Comparison of ENCODE assay signal across 10 mouse cellular contexts in genomic region chrX:36352446-36352845, GRCm38 (mm10). TPM values are rescaled to one million over a fixed set of nuclear protein-coding genes. Genes with fewer than 3 reads are reported as not detected.
A peak's percentile ranks its signal among the peaks of the same experiment; 100 is the strongest.
DNase-seq lines count a peak whose midpoint lies in the region; ATAC-seq lines count a peak whose summit lies in the region.
"Had no signal": no experiment of that assay in that cellular context is flagged by ENCODE, and none has a peak within 500 bp of the region (broad histone marks: within the 10 kb centered on the region; RNA-seq: fewer than 3 reads in every experiment).

No protein-coding gene starts in this region.

- no peak overlapping the region for H3K9ac ChIP-seq in heart, embryonic 11.5 days (ENCODE audit: low read depth, low read length)
- H3K9ac ChIP-seq in neural tube, embryonic 11.5 days (ENCODE audit: low read length): no peak overlapping the region
- no peak overlapping the region for H3K9ac ChIP-seq in hindbrain, embryonic 13.5 days
- H3K9ac ChIP-seq: hindbrain, embryonic 15.5 days had no signal

- DNase-seq in heart, adult 18-20 months: peak; percentile 14 to 24
- DNase-seq in neural tube, embryonic 11.5 days (ENCODE audit: low spot score): peak; percentile 13
- no peak for DNase-seq in neural tube, embryonic 10.5 days (ENCODE audit: extremely low spot score, low spot score)
- DNase-seq in cerebellum, adult 8-10 months: peak; percentile 31
- peak; percentile 48 for DNase-seq in lung, postnatal 36 days

- no peaks in the 10 kb centered on the region for H3K4me1 ChIP-seq in heart, embryonic 11.5 days (ENCODE audit: control insufficient read depth, insufficient read depth, low read length)
- H3K4me1 ChIP-seq in neural tube, embryonic 11.5 days (ENCODE audit: control insufficient read depth, insufficient read depth, low read length): no peaks in the 10 kb centered on the region
- H3K4me1 ChIP-seq in hindbrain, embryonic 13.5 days (replicated peaks): no peaks in the 10 kb centered on the region
- H3K4me1 ChIP-seq: hindbrain, embryonic 15.5 days had no signal

- no peaks in the 10 kb centered on the region for H3K9me3 ChIP-seq in heart, embryonic 11.5 days (replicated peaks; ENCODE audit: control insufficient read depth, low read length)
- H3K9me3 ChIP-seq in neural tube, embryonic 11.5 days (ENCODE audit: control insufficient read depth, low read length): no peaks in the 10 kb centered on the region
- no peaks in the 10 kb centered on the region for H3K9me3 ChIP-seq in hindbrain, embryonic 13.5 days
- H3K9me3 ChIP-seq: hindbrain, embryonic 15.5 days had no signal

- no peak overlapping the region for H3K27ac ChIP-seq in heart, embryonic 11.5 days (ENCODE audit: low read depth, low read length)
- H3K27ac ChIP-seq in neural tube, embryonic 11.5 days (ENCODE audit: low read depth, low read length): no peak overlapping the region
- H3K27ac ChIP-seq in hindbrain, embryonic 13.5 days: no peak overlapping the region
- H3K27ac ChIP-seq: hindbrain, embryonic 15.5 days had no signal

- H3K4me2 ChIP-seq in heart, embryonic 11.5 days: no peak overlapping the region
- no peak overlapping the region for H3K4me2 ChIP-seq in neural tube, embryonic 11.5 days (ENCODE audit: low read depth)
- H3K4me2 ChIP-seq in hindbrain, embryonic 13.5 days: no peak overlapping the region
- H3K4me2 ChIP-seq: hindbrain, embryonic 15.5 days had no signal

- no peak overlapping the region for H3K4me3 ChIP-seq in heart, embryonic 11.5 days (ENCODE audit: low read depth, low read length)
- H3K4me3 ChIP-seq in neural tube, embryonic 11.5 days (ENCODE audit: low read depth, low read length): no peak overlapping the region
- H3K4me3 ChIP-seq in hindbrain, embryonic 13.5 days: no peak overlapping the region
- H3K4me3 ChIP-seq: hindbrain, embryonic 15.5 days had no signal

- no peaks in the 10 kb centered on the region for H3K27me3 ChIP-seq in heart, embryonic 11.5 days (ENCODE audit: control insufficient read depth, insufficient read depth, low read length)
- H3K27me3 ChIP-seq in neural tube, embryonic 11.5 days (ENCODE audit: control insufficient read depth, insufficient read depth, low read length): no peaks in the 10 kb centered on the region
- no peaks in the 10 kb centered on the region for H3K27me3 ChIP-seq in hindbrain, embryonic 13.5 days
- H3K27me3 ChIP-seq: hindbrain, embryonic 15.5 days had no signal

- ATAC-seq in heart, embryonic 11.5 days (replicated peaks; ENCODE audit: insufficient number of reproducible peaks, low FRiP score, low TSS enrichment): no peak
- ATAC-seq in neural tube, embryonic 11.5 days (ENCODE audit: insufficient read depth, low FRiP score, low TSS enrichment): no peak
- no peak for ATAC-seq in megakaryocyte progenitor cell, adult 5-6 weeks (replicated peaks; ENCODE audit: poor library complexity)
- ATAC-seq in hindbrain, embryonic 13.5 days (ENCODE audit: low FRiP score): no peak

- H3K36me3 ChIP-seq in heart, embryonic 11.5 days (ENCODE audit: control insufficient read depth, insufficient read depth, low read length): no peaks in the 10 kb centered on the region
- no peaks in the 10 kb centered on the region for H3K36me3 ChIP-seq in neural tube, embryonic 11.5 days (ENCODE audit: control insufficient read depth, insufficient read depth, low read length)
- H3K36me3 ChIP-seq in hindbrain, embryonic 13.5 days: no peaks in the 10 kb centered on the region
- H3K36me3 ChIP-seq: hindbrain, embryonic 15.5 days had no signal

- WGBS in heart, embryonic 11.5 days (ENCODE audit: insufficient replicate concordance): 66% methylated on average over 3 of the region's 3 CpGs
- 68% methylated on average over 3 of the region's 3 CpGs for WGBS in neural tube, embryonic 11.5 days
- 53% methylated on average over 3 of the region's 3 CpGs for WGBS in hindbrain, embryonic 13.5 days

RNA-seq across cellular contexts. Expression of gene Lonrf3, which starts 24.3 kb away (rescaled TPM):
- total RNA-seq in heart, adult 18-20 months (2021): 1 to 10 TPM; 1.1 to 1.2 TPM
- 0.23 TPM in 1 of 2 replicates, not detected in the other for polyA plus RNA-seq in heart, embryonic 11.5 days (2014; fragmentation: Nextera tagmentation; extraction: Ambion mirVana)
- polyA plus RNA-seq in neural tube, embryonic 11.5 days (2014; fragmentation: Nextera tagmentation; extraction: Ambion mirVana): 0.93 and 1.0 TPM in 2 replicates
- total RNA-seq in megakaryocyte progenitor cell, adult 5-6 weeks (2015): 10.4 and 13.3 TPM in 2 replicates
- total RNA-seq in megakaryocyte progenitor cell, adult 5-6 weeks (2017): 16.9 and 21.3 TPM in 2 replicates
- polyA plus RNA-seq in hindbrain, embryonic 13.5 days (2015; fragmentation: Nextera tagmentation; extraction: Ambion mirVana): 0.26 and 0.51 TPM in 2 replicates

RNA-seq across cellular contexts. Expression of gene Gm6268, which starts 48.6 kb away (rescaled TPM):
- total RNA-seq in heart, adult 18-20 months (2021): not detected
- not detected in 2 replicates for polyA plus RNA-seq in heart, embryonic 11.5 days (2014; fragmentation: Nextera tagmentation; extraction: Ambion mirVana)
- not detected in 2 replicates for polyA plus RNA-seq in neural tube, embryonic 11.5 days (2014; fragmentation: Nextera tagmentation; extraction: Ambion mirVana)
- not detected in 2 replicates for total RNA-seq in megakaryocyte progenitor cell, adult 5-6 weeks (2015)
- not detected in 2 replicates for total RNA-seq in megakaryocyte progenitor cell, adult 5-6 weeks (2017)
- not detected in 2 replicates for polyA plus RNA-seq in hindbrain, embryonic 13.5 days (2015; fragmentation: Nextera tagmentation; extraction: Ambion mirVana)
- polyA plus RNA-seq: hindbrain, embryonic 15.5 days; stomach, embryonic 16.5 days had no signal
